Mouse (Mus musculus): ENCODE measurements at regions not wholly inside any gene's neighbourhood (a gene's known extent, or its start where the extent isn't known, plus 50 kb on each side); places are given as distances from the start of the nearest gene placed in this dataset.

DNA sequence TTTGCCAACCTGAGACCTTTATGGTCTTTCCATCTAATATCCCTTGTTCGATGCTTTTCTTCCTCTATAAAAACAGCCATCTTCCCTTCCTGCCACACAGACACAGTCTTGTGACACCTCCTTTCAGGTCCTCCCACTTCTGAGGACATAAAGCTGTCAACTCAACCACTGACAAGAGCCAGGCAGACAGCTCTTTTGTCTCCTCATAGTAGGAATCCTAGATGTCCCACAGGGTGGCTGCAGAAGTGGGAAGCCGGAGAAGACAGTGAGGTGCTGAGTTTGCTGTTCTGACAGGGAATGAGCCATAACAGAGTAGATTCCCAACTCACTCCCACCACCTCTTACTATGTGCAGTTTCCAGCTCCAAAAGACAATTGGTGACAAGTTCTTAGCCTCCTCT, 358.4 kb downstream of the Pmp22 start:
- no peak for DNase-seq

- peak; percentile 56 to 70 for DNase-seq
Measured at GRCm38 (mm10) chr11:63502181-63502580, 373.4 kb downstream of the Pmp22 start.

DNA sequence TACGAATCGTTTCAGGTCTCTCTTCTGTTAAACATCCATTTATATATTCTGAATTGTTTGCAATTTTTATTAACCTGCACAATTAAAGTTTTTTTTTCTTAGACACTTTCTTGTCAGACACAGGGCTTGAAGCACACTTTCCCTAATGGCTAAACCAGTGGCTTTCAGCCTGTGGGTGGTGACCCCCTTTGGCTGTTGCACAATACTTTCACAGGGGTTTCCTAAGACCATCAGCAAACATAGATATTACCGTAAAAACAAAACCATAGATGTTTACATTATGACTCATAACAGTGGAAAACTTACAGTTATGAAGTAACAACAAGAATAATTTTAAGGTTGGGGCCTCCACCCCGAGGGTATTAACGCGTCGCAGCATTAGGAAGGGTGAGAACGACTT, 378.6 kb downstream of the Pmp22 start:
- no peak for DNase-seq

GRCm38 (mm10) chr11:63508727-63509126, 379.9 kb downstream of the Pmp22 start:
- DNase-seq: no peak

- DNase-seq: peak; percentile 21 to 45
Measured at GRCm38 (mm10) chr11:63510611-63511010, 381.8 kb downstream of the Pmp22 start.

DNA sequence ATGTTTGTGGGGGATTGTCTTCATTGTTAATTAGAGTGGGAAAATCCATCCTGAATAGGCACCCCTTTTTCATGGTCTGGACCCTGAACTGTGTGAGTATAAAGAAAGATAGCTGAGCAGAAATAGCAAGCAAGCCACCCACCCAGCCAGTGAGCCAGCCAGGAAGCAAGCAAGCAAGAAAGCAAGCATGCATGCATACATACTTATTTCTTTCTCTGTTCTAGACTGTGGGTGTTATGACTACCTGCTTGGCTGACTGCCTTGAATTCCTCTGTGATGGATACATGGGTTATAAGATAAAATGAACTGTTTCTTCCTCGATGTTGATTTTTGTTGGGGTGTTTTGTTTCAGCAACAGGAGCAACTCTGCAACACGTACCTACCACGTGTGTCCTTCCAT, 385.8 kb downstream of the Pmp22 start:
- DNase-seq: no peak

GRCm38 (mm10) chr11:63518847-63519246, 390.1 kb downstream of the Pmp22 start:
- DNase-seq: peak; percentile 52

- DNase-seq: no peak
Measured at GRCm38 (mm10) chr11:63524254-63524653, 395.5 kb downstream of the Pmp22 start.

GRCm38 (mm10) chr11:63525431-63525830, 396.6 kb downstream of the Pmp22 start:
- DNase-seq: no peak

DNA sequence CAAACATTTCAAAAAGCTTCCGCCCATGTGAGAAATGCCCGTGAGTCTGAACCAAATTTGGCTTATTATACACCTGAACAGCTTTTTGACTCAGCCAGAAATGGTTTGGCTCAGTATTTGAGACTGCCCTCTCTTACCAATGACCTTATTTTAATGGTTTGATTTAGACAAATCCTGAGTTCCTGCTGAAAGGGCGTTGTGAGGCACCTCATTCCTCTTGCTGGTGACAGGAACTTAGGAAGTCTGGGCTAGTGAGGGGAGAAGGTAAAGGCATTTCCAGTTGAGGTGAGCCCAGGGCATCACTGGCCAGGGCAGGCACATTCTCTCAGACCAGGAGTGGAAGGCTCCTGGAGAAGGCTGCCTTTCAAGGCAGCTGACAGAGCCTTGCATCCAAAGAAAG, 396.1 kb downstream of the Hs3st3b1 start:
- DNase-seq: no peak

DNA sequence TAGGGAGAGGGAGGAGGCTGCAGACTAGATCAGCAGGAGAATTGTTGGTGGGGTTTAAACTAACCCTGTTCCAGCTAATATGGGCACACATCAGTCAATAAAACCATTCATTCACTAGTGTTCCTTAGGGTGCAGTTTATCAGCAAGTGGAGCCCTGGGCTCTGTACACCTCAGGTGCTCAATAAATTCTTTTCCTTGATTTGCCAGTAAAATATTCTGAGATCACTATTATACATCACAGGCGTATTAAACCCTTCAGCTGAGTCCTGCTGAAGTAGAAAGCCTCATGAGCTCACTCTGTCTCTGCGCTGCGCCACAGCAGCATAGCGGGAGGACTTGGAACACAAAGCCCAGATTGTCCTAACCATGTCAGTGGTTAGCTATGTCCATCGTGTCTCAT, 389.3 kb downstream of the Hs3st3b1 start:
- no peak for DNase-seq

DNA sequence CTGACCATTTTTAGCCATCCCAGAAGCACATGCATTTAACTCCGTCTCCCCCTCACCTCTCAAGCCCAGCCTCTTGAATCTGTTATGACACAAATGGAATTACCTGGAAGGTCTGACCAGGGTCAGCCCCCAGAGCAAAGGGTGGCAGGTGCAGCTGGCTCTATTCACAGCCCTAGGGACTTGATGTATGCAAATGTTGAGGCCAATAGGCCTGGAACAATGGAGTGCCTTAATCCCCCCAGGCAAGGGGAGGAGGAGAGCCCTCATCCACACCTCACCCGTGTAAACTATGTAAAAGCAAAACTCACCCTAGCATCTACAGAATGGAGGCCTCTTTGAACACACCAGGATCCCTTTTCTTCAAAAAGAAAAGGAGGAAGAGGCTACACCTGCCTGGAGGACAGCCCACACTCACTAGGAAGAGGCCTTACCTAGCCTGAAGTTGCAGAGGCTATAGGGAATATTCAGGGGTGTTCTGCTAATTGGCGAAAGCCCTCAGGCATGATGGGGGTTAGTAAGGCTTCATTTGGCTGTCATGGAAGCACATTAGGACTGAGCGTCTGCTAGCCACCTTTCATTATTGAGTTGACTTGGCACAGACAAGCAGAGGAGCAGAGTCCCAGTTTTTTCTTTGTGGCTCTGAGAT, 388.4 kb downstream of the Hs3st3b1 start:
- no peak for DNase-seq

DNA sequence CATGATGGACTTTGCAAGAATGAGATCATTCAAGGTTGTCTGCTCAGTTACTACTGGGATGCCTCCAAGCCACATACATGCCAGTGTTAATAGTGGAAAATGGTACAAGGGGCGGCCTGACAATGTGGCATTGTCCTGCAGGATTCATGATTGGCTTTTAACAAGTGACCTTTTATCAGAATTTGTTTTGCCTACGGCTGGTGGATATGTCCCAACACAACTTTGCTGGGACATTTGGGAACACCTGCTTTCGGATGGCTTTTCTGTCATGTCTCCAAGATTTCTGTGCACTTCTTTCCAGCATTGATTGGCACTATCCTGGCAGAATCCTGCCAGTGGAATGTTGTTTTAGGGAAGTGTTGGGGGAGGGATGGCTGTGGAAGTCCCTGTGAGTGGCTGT, 384.4 kb downstream of the Hs3st3b1 start:
- no peak for DNase-seq

GRCm38 (mm10) chr11:63543971-63544696, 378.0 kb downstream of the Hs3st3b1 start:
- no peak for DNase-seq

DNA sequence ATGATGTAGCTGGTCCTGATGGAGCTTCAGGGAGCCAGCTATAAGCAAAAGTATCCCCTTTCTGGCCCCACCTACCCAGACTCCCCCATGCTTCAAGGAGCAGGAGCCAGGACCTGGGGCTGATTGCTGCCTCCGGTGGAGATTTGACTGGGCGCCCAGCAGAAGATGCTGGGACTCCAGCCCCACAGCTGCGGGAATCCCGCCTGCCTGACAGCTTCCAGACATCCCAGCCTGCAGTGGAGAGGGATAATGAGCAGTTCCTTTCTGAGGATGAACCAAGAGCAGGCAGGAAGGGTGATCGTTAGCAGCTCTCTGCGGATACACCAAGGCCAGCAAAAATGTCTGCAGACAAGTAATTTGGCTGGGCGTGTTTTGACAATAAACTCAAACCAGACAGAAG, 376.6 kb downstream of the Hs3st3b1 start:
- no peak for DNase-seq

DNA sequence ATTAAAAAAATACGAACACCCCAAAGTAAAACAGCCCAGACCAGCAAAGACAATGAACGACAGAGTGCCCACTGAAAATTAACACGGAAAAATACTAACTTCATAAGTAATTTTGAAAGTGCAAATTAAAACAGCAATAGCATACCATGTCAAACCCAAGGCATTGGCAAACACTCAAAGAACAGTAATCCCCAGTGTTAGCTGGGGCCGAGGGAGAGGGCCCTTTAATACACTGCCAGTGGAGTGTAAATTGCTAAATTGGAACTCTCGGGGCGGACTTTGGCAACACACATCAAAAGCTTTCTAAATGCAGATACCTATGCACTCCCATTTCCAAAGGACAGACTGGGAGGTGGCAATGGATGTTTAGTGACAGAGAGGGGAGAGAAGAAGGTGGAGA, 361.6 kb downstream of the Hs3st3b1 start:
- DNase-seq: no peak

DNA sequence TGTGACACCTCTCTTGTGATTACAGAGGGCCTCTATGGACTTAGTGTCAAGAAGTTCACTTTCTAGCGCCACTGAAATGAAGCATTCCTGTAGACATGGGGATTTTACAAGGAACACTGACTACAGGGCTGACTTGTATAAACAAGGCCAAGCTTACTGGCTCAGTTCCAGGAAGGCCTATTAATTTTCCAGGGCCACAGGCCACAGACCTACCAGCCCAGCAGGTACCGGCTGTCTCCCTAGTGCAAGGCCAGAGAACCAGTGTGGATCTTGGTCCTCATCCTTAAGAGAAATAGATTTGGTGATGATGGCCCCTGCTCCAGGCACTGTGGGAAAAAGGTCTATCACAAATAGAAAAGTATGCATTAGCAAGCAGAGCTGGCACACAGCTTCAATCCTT, 359.4 kb downstream of the Hs3st3b1 start:
- DNase-seq: peak; percentile 38 to 43

- DNase-seq: no peak
Measured at GRCm38 (mm10) chr11:63565471-63566232, 356.4 kb downstream of the Hs3st3b1 start.

GRCm38 (mm10) chr11:63569785-63570479, 352.2 kb downstream of the Hs3st3b1 start:
- DNase-seq: peak in 1 of 2 experiments; percentile 5

- DNase-seq: no peak
Measured at GRCm38 (mm10) chr11:63570646-63571045, 351.4 kb downstream of the Hs3st3b1 start.

DNA sequence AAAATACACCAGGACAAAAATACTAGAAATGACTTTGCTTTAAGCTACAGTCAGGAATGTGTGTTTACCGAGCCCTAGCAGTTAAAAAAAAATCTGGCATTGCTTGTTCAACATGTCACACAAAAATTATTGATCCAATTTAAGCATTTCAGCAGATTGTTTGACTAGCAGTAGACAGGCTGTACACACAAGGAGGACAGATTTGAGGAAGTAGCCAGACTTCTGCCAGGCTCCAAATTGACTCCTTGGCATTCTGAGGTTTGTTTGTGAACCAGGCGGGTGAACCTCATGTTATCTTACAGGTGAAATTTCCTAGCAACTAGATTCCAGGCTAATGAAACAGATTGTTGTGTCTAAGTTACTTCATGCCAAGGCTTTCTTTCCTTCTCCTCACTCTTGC, 348.8 kb downstream of the Hs3st3b1 start:
- no peak for DNase-seq

DNA sequence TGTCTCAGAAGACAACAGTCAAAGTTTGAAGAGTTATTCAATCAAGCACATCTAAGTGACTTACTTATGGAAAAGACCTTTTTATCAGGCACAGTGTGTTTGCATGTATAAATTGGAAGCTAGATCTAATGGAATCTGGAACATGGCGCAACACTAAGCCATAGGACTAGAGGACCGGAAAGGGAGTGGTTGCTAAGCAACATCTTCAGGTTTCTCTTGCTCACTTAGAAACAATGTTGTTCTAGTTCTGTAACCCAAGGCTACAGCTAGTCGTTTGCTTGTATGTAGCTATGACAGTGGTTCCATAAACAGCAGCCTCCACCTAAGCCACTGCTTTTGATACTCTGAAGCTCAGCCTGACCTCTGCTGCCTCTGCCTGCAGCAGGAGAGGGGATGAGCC, 338.8 kb downstream of the Hs3st3b1 start:
- DNase-seq: no peak

GRCm38 (mm10) chr11:63585216-63585869, 336.7 kb downstream of the Hs3st3b1 start:
- DNase-seq: no peak
